Mouse (Mus musculus) macrophage (primary cell): Measurements from ENCODE around the gene Tcte3. TPM values are rescaled to one million over a fixed set of nuclear protein-coding genes. Genes with fewer than 3 reads are reported as not detected.
A peak's percentile ranks its signal among the peaks of the same experiment; 100 is the strongest.
"Not testable (repeated sequence)": the region's sequence is repeated elsewhere in the genome, so short reads cannot be mapped to it uniquely, and the experiment has no call there.

Experiments used
- H3K27ac ChIP-seq: fragments of 350-480 bp; formaldehyde crosslinking; 2 replicates; pipeline ENCODE4 v1.9.0; 2021
- H3K36me3 ChIP-seq: fragments of 350-480 bp; formaldehyde crosslinking; 2 replicates; pipeline ENCODE4 v1.9.0; 2021; ENCODE audit errors: inconsistent target
- H3K4me3 ChIP-seq: fragments of 350-480 bp; formaldehyde crosslinking; 2 replicates; pipeline ENCODE4 v1.9.0; 2021; ENCODE audit errors: inconsistent target
- H3K79me2 ChIP-seq: fragments of 350-480 bp; formaldehyde crosslinking; 2 replicates; pipeline ENCODE4 v1.9.0; 2021; ENCODE audit errors: inconsistent target
- WGBS: methylation state at CpG from one replicate; pipeline ENCODE4 v1.1.7; 2026; ENCODE audit warnings: inconsistent platforms; ENCODE audit not compliant: missing documents; 5-methylcytosine and 5-hydroxymethylcytosine counted together
- polyA plus RNA-seq: library from polyadenylated mRNA; stranded (reverse); fragments of 250-400 nt; gene quantifications from 3 replicates; pipeline ENCODE4 v1.2.4, GENCODE M21; 2018; ENCODE audit warnings: inconsistent platforms
- total RNA-seq, 78 experiments: library from RNA; depleted of rRNA; stranded (reverse); fragments of 250-400 nt; gene quantifications; 1 replicate in 9 of 78; 2 replicates in 24 of 78; 3 replicates in 43 of 78; 4 replicates in 2 of 78; pipeline ENCODE4 v1.2.4; 2018; ENCODE audit warnings: inconsistent platforms in 56 of 78

Gene Tcte3
- 1 to 10 TPM in 1 of 26 experiments, not detected in 25; 1.4 TPM for total RNA-seq (2018; cell fraction: chromatin; rRNA removed)
- 1 to 10 TPM in 2 of 26 experiments, under 1 TPM in 12, not detected in 12; 0.19 to 1.2 (median 0.50) TPM for total RNA-seq (2018; cell fraction: cytosol; rRNA removed)
- total RNA-seq (2018; cell fraction: nucleus; rRNA removed), result 1 to 10 TPM in 3 of 26 experiments, not detected in 23; 1.0 to 1.7 (median 1.6) TPM
- not detected in 3 replicates for polyA plus RNA-seq

- H3K4me3 ChIP-seq, H3K36me3 ChIP-seq, H3K27ac ChIP-seq, H3K79me2 ChIP-seq: not testable (repeated sequence)
- no CpG with 5 or more reads among the region's 56 CpGs for WGBS
Measured at GRCm38 (mm10) chr17:15041175-15041729, at the start of gene Tcte3, which contains the start of the genes Ermard and Gm3448. Gene Tcte3, minus strand, starts transcription at chr17:15041488. Gene Ermard, plus strand, starts transcription at chr17:15041208. Gene Gm3448, minus strand, starts transcription at chr17:15041537.

- no peaks in the 10 kb centered on the region for H3K79me2 ChIP-seq
- no peaks in the 10 kb centered on the region for H3K36me3 ChIP-seq
- H3K27ac ChIP-seq, result no peak overlapping the region
- 71% methylated on average over 8 of the region's 8 CpGs for WGBS
- no peak overlapping the region for H3K4me3 ChIP-seq
Measured at GRCm38 (mm10) chr17:15088591-15089001, 47.3 kb upstream of the Tcte3 start.

- H3K27ac ChIP-seq, result no peak overlapping the region
- H3K79me2 ChIP-seq, result no peaks in the 10 kb centered on the region
- WGBS, result 100% methylated on average over 2 of the region's 2 CpGs
- H3K36me3 ChIP-seq, result no peaks in the 10 kb centered on the region
- no peak overlapping the region for H3K4me3 ChIP-seq
Measured at GRCm38 (mm10) chr17:15088166-15088565, 46.9 kb upstream of the Tcte3 start.

GRCm38 (mm10) chr17:15085006-15085405, 43.7 kb upstream of the Tcte3 start:
- H3K79me2 ChIP-seq, result no peaks in the 10 kb centered on the region
- H3K4me3 ChIP-seq, result no peak overlapping the region
- WGBS, result 91% methylated on average over 1 of the region's 2 CpGs
- H3K27ac ChIP-seq, result no peak overlapping the region
- no peaks in the 10 kb centered on the region for H3K36me3 ChIP-seq

- Histone ChIP-seq H3K27ac (no peak overlapping the region), H3K79me2 (no peaks in the 10 kb centered on the region), H3K36me3 (no peaks in the 10 kb centered on the region), H3K4me3 (no peak overlapping the region)
- WGBS, result 54% methylated on average over 13 of the region's 13 CpGs
Measured at GRCm38 (mm10) chr17:15084226-15084848, 43.0 kb upstream of the Tcte3 start.

- Histone ChIP-seq H3K27ac (no peak overlapping the region), H3K36me3 (peaks cover 1% of the 10 kb centered on the region), H3K79me2 (no peaks in the 10 kb centered on the region), H3K4me3 (no peak overlapping the region)
- 94% methylated on average over 2 of the region's 2 CpGs for WGBS
Measured at GRCm38 (mm10) chr17:15077536-15077935, 36.2 kb upstream of the Tcte3 start.

- WGBS, result 96% methylated on average over 8 of the region's 8 CpGs
Measured at GRCm38 (mm10) chr17:15075033-15075432, 33.7 kb upstream of the Tcte3 start.

GRCm38 (mm10) chr17:15072211-15072610, 30.9 kb upstream of the Tcte3 start:
- Histone ChIP-seq H3K4me3 (no peak overlapping the region), H3K79me2 (no peaks in the 10 kb centered on the region), H3K27ac (no peak overlapping the region), H3K36me3 (peaks cover 10% of the 10 kb centered on the region)
- 97% methylated on average over 2 of the region's 2 CpGs for WGBS

More at GRCm38 (mm10) chr17:15075033-15075432, 33.7 kb upstream of the Tcte3 start:
- Histone ChIP-seq H3K4me3 (no peak overlapping the region), H3K27ac (no peak overlapping the region), H3K36me3 (peaks cover 10% of the 10 kb centered on the region), H3K79me2 (no peaks in the 10 kb centered on the region)

- 42% methylated on average over 2 of the region's 2 CpGs for WGBS
- H3K4me3 ChIP-seq, result no peak overlapping the region
- peak overlapping the region; percentile 65 for H3K27ac ChIP-seq
- H3K36me3 ChIP-seq, result peaks cover 11% of the 10 kb centered on the region
- H3K79me2 ChIP-seq, result no peaks in the 10 kb centered on the region
Measured at GRCm38 (mm10) chr17:15069124-15069523, 27.8 kb upstream of the Tcte3 start.

- H3K27ac ChIP-seq, result peak overlapping the region; percentile 65
- 66% methylated on average over 8 of the region's 8 CpGs for WGBS
- H3K36me3 ChIP-seq, result peaks cover 20% of the 10 kb centered on the region
- no peaks in the 10 kb centered on the region for H3K79me2 ChIP-seq
- H3K4me3 ChIP-seq, result no peak overlapping the region
Measured at GRCm38 (mm10) chr17:15068040-15068792, 26.9 kb upstream of the Tcte3 start.

- H3K27ac ChIP-seq, result peak overlapping the region; percentile 65
- peaks cover 25% of the 10 kb centered on the region for H3K36me3 ChIP-seq
- no peak overlapping the region for H3K4me3 ChIP-seq
- H3K79me2 ChIP-seq, result no peaks in the 10 kb centered on the region
- WGBS, result 87% methylated on average over 1 of the region's 1 CpGs
Measured at GRCm38 (mm10) chr17:15066911-15067310, 25.6 kb upstream of the Tcte3 start.

GRCm38 (mm10) chr17:15066066-15066465, 24.8 kb upstream of the Tcte3 start:
- 67% methylated on average over 6 of the region's 6 CpGs for WGBS
- no peaks in the 10 kb centered on the region for H3K79me2 ChIP-seq
- no peak overlapping the region for H3K27ac ChIP-seq
- H3K4me3 ChIP-seq, result no peak overlapping the region
- peaks cover 31% of the 10 kb centered on the region for H3K36me3 ChIP-seq

GRCm38 (mm10) chr17:15065391-15066024, 24.2 kb upstream of the Tcte3 start:
- no peak overlapping the region for H3K4me3 ChIP-seq
- 54% methylated on average over 13 of the region's 13 CpGs for WGBS
- no peak overlapping the region for H3K27ac ChIP-seq
- H3K36me3 ChIP-seq, result peaks cover 37% of the 10 kb centered on the region
- H3K79me2 ChIP-seq, result no peaks in the 10 kb centered on the region

GRCm38 (mm10) chr17:15060356-15060755, 19.1 kb upstream of the Tcte3 start:
- H3K27ac ChIP-seq, result no peak overlapping the region
- H3K4me3 ChIP-seq, result no peak overlapping the region
- 95% methylated on average over 6 of the region's 6 CpGs for WGBS
- no peaks in the 10 kb centered on the region for H3K79me2 ChIP-seq
- peaks cover 79% of the 10 kb centered on the region for H3K36me3 ChIP-seq
